Mouse (Mus musculus): ENCODE data around the gene Fhdc1. TPM values are rescaled to one million over a fixed set of nuclear protein-coding genes. Genes with fewer than 3 reads are reported as not detected.

The Fhdc1 gene
- total and polyA plus RNA-seq, 2 experiments from 2014 or later, result 0.71 to 1.5 TPM

- no peak overlapping the region for H3K4me3 ChIP-seq (ENCODE audit: low read depth, low read length)
- no peak for ATAC-seq (ENCODE audit: insufficient read depth, low read depth)
- no peak overlapping the region for H3K27ac ChIP-seq (ENCODE audit: low read depth)
- no peaks in the 10 kb centered on the region for H3K36me3 ChIP-seq (replicated peaks; ENCODE audit: control insufficient read depth, insufficient read depth, low read length)
- H3K4me2 ChIP-seq (ENCODE audit: low read depth, low read length), result no peak overlapping the region
- no peak for DNase-seq (ENCODE audit: low spot score)
- WGBS, result 70% methylated on average over 6 of the region's 6 CpGs
- TF ChIP-seq CTCF (IDR thresholded peaks at IDR 0.05; ENCODE audit: low read depth) (no peak), EP300 (IDR thresholded peaks at IDR 0.05; ENCODE audit: low read depth) (no peak)
- no peaks in the 10 kb centered on the region for H3K9me3 ChIP-seq (replicated peaks; ENCODE audit: control insufficient read depth, low read length)
- no peak overlapping the region for H3K9ac ChIP-seq (replicated peaks; ENCODE audit: low read depth, low read length)
- H3K27me3 ChIP-seq (ENCODE audit: control insufficient read depth, insufficient read depth, low read length), result peaks cover 35% of the 10 kb centered on the region
- peaks cover 15% of the 10 kb centered on the region; the same call in 1 of the 2 replicates for H3K4me1 ChIP-seq (ENCODE audit: control insufficient read depth, insufficient read depth)
Measured at GRCm38 (mm10) chr3:84474398-84474797, 5.8 kb downstream of the Fhdc1 start.

DNA sequence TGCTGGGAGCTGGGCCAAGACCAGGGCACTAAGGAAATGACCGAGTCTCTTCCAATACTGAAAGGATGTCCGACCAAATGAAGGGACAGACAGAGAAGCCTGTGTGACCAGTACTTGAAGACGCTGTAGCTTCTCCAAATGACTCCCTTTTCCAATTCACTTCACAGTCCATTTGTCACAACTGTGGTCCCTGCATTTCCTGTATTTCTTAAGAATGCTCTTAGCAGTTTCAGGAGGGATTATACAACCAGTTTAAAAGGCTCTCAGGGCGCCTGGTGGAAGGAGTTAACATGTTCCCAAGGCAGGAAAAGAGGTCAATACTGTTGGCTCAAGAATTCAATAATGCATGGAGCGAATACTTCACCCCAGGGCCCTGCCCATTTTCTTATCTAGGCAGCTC, 7.3 kb downstream of the Fhdc1 start:
- H3K4me1 ChIP-seq (ENCODE audit: control insufficient read depth, insufficient read depth), result peaks cover 20% of the 10 kb centered on the region; the same call in 1 of the 2 replicates
- no peak for TF ChIP-seq EP300 (IDR thresholded peaks at IDR 0.05; ENCODE audit: low read depth)
- no peak for TF ChIP-seq CTCF (IDR thresholded peaks at IDR 0.05; ENCODE audit: low read depth)
- no peaks in the 10 kb centered on the region for H3K9me3 ChIP-seq (replicated peaks; ENCODE audit: control insufficient read depth, low read length)
- no peak overlapping the region for H3K4me3 ChIP-seq (ENCODE audit: low read depth, low read length)
- WGBS, result 52% methylated on average over 5 of the region's 5 CpGs
- no peaks in the 10 kb centered on the region for H3K36me3 ChIP-seq (replicated peaks; ENCODE audit: control insufficient read depth, insufficient read depth, low read length)
- no peak overlapping the region for H3K9ac ChIP-seq (replicated peaks; ENCODE audit: low read depth, low read length)
- no peak overlapping the region for H3K27ac ChIP-seq (ENCODE audit: low read depth)
- H3K4me2 ChIP-seq (ENCODE audit: low read depth, low read length), result no peak overlapping the region
- peaks cover 21% of the 10 kb centered on the region for H3K27me3 ChIP-seq (ENCODE audit: control insufficient read depth, insufficient read depth, low read length)
- ATAC-seq (ENCODE audit: insufficient read depth, low read depth) (no peak), DNase-seq (ENCODE audit: low spot score) (no peak)

- H3K36me3 ChIP-seq (replicated peaks; ENCODE audit: control insufficient read depth, insufficient read depth, low read length), result no peaks in the 10 kb centered on the region
- H3K4me1 ChIP-seq (ENCODE audit: control insufficient read depth, insufficient read depth), result peaks cover 25% of the 10 kb centered on the region; the same call in 1 of the 2 replicates
- no peak overlapping the region for H3K4me3 ChIP-seq (ENCODE audit: low read depth, low read length)
- ATAC-seq (ENCODE audit: insufficient read depth, low read depth) (no peak), DNase-seq (ENCODE audit: low spot score) (no peak)
- 39% methylated on average over 3 of the region's 3 CpGs for WGBS
- H3K9me3 ChIP-seq (replicated peaks; ENCODE audit: control insufficient read depth, low read length), result no peaks in the 10 kb centered on the region
- no peak overlapping the region for H3K4me2 ChIP-seq (ENCODE audit: low read depth, low read length)
- H3K27me3 ChIP-seq (ENCODE audit: control insufficient read depth, insufficient read depth, low read length), result peaks cover 16% of the 10 kb centered on the region
- TF ChIP-seq CTCF (IDR thresholded peaks at IDR 0.05; ENCODE audit: low read depth) (no peak), EP300 (IDR thresholded peaks at IDR 0.05; ENCODE audit: low read depth) (no peak)
- H3K9ac ChIP-seq (replicated peaks; ENCODE audit: low read depth, low read length), result no peak overlapping the region
- H3K27ac ChIP-seq (ENCODE audit: low read depth), result no peak overlapping the region
Measured at GRCm38 (mm10) chr3:84472527-84472926, 7.7 kb downstream of the Fhdc1 start.

DNA sequence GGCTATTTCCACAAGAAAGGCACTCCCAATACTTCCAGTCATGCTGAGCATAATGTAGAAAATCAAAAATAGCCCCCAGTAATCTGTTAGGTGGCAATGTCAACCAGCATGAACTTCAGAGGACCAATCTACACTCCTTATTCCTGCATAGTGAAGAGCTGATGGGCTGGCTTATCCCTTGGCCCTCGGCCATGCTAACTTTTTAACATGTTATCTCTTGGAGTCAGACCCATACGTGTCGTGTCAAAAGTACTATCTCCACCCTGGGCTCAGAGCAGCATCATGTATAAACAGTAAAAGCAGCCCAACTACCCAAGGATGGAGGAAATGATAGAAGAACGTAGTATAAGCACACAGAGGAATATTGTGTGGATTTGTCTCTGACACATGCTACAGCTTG, 9.1 kb downstream of the Fhdc1 start:
- Histone ChIP-seq H3K9me3 (replicated peaks; ENCODE audit: control insufficient read depth, low read length) (no peaks in the 10 kb centered on the region), H3K4me1 (ENCODE audit: control insufficient read depth, insufficient read depth) (peaks cover 26% of the 10 kb centered on the region; the same call in 1 of the 2 replicates), H3K4me2 (ENCODE audit: low read depth, low read length) (no peak overlapping the region), H3K4me3 (ENCODE audit: low read depth, low read length) (no peak overlapping the region), H3K27me3 (ENCODE audit: control insufficient read depth, insufficient read depth, low read length) (peaks cover 10% of the 10 kb centered on the region; the same call in 1 of the 2 replicates), H3K9ac (replicated peaks; ENCODE audit: low read depth, low read length) (no peak overlapping the region), H3K27ac (ENCODE audit: low read depth) (no peak overlapping the region), H3K36me3 (replicated peaks; ENCODE audit: control insufficient read depth, insufficient read depth, low read length) (no peaks in the 10 kb centered on the region)
- WGBS, result 42% methylated on average over 4 of the region's 4 CpGs
- no peak for DNase-seq (ENCODE audit: low spot score)
- ATAC-seq (ENCODE audit: insufficient read depth, low read depth), result no peak
- TF ChIP-seq CTCF (IDR thresholded peaks at IDR 0.05; ENCODE audit: low read depth) (no peak), EP300 (IDR thresholded peaks at IDR 0.05; ENCODE audit: low read depth) (no peak)

DNA sequence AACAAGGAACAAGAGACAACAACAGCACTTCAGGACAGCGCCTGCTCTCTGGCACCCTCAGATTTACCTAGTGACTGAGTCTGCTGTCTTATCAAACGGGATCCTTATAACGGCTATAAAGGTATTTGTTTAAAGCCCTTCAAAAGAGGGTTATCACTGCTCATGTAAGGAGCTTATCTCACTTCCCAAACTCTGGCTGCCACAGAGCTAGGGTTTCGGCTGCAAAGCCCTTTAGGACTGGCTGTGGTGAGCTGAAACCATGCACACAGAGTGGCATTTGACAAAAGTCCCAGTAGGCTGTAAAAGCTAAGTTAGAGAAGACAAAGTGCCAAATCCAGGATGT, 12.1 kb downstream of the Fhdc1 start:
- WGBS, result 29% methylated on average over 4 of the region's 4 CpGs
- Histone ChIP-seq H3K9ac (replicated peaks; ENCODE audit: low read depth, low read length) (no peak overlapping the region), H3K9me3 (replicated peaks; ENCODE audit: control insufficient read depth, low read length) (no peaks in the 10 kb centered on the region), H3K27ac (ENCODE audit: low read depth) (no peak overlapping the region), H3K4me2 (ENCODE audit: low read depth, low read length) (no peak overlapping the region), H3K4me3 (ENCODE audit: low read depth, low read length) (no peak overlapping the region), H3K36me3 (replicated peaks; ENCODE audit: control insufficient read depth, insufficient read depth, low read length) (no peaks in the 10 kb centered on the region), H3K4me1 (ENCODE audit: control insufficient read depth, insufficient read depth) (peaks cover 25% of the 10 kb centered on the region; the same call in 1 of the 2 replicates), H3K27me3 (ENCODE audit: control insufficient read depth, insufficient read depth, low read length) (no peaks in the 10 kb centered on the region)
- DNase-seq (ENCODE audit: low spot score) (no peak), ATAC-seq (ENCODE audit: insufficient read depth, low read depth) (no peak)
- TF ChIP-seq CTCF (IDR thresholded peaks at IDR 0.05; ENCODE audit: low read depth) (no peak), EP300 (IDR thresholded peaks at IDR 0.05; ENCODE audit: low read depth) (no peak)

DNA sequence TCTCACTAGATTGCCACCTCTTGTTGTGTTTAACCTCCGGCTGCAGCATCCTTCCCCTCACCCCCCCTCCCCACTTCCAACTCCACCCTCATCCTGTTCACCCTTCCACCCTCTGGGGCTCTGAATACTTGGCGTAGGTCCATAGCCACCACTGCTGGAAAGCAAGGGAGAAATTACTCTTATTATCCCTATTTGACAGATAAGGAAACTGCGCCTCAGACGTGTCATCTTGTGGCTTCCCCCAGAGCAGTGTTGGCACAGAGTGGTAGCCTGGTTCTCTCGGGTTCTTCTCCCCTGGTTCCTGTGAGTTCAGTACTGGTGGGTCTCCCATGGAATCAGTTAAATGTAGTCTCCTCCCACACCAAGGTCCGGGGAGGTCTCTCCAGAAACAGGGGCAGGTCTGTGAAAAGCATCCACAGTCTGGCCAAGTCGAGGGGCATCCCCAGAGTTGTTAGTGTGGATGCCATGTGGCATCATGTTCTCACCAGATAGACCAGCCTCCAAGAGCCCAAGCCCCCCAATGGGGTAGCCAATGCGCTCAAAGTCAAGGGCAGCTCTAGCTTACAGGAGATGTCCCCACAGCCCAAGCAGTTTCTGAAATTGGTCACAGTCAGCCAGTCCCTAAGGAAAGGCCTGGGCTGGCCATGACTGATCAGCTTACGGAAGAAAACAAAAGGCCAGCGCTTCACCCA, 12.7 kb downstream of the Fhdc1 start:
- Histone ChIP-seq H3K4me3 (ENCODE audit: low read depth, low read length) (no peak overlapping the region), H3K27me3 (ENCODE audit: control insufficient read depth, insufficient read depth, low read length) (no peaks in the 10 kb centered on the region), H3K4me2 (ENCODE audit: low read depth, low read length) (no peak overlapping the region), H3K4me1 (ENCODE audit: control insufficient read depth, insufficient read depth) (peaks cover 20% of the 10 kb centered on the region; the same call in 1 of the 2 replicates), H3K27ac (ENCODE audit: low read depth) (no peak overlapping the region), H3K9ac (replicated peaks; ENCODE audit: low read depth, low read length) (no peak overlapping the region), H3K36me3 (replicated peaks; ENCODE audit: control insufficient read depth, insufficient read depth, low read length) (no peaks in the 10 kb centered on the region), H3K9me3 (replicated peaks; ENCODE audit: control insufficient read depth, low read length) (no peaks in the 10 kb centered on the region)
- ATAC-seq (ENCODE audit: insufficient read depth, low read depth), result no peak
- TF ChIP-seq CTCF (IDR thresholded peaks at IDR 0.05; ENCODE audit: low read depth) (no peak), EP300 (IDR thresholded peaks at IDR 0.05; ENCODE audit: low read depth) (no peak)
- DNase-seq (ENCODE audit: low spot score), result no peak
- WGBS, result 42% methylated on average over 10 of the region's 10 CpGs

Measured in heart, postnatal 0 days (tissue).